Mouse (Mus musculus) neutrophil, adult 5-6 weeks (primary cell): Measurements from ENCODE around the gene Kansl1l. TPM values are rescaled to one million over a fixed set of nuclear protein-coding genes. Genes with fewer than 3 reads are reported as not detected.

Experiments used
- ATAC-seq: fragments of 151-379, 151-347 bp; 2 replicates; pipeline ENCODE4 v1.8.0; 2017; ENCODE audit warnings: mild to moderate bottlenecking, moderate TSS enrichment; ENCODE audit not compliant: insufficient number of reproducible peaks, poor library complexity, low FRiP score, severe bottlenecking; ENCODE audit errors: extremely low read depth
- total RNA-seq: library from RNA; stranded (forward); fragments of 200-1000 nt; gene quantifications from 2 replicates; pipeline ENCODE4 v1.2.3, GENCODE M21; 2017

Kansl1l gene
- total RNA-seq, 1 experiment from 2014 or later: 50.0 TPM

DNA sequence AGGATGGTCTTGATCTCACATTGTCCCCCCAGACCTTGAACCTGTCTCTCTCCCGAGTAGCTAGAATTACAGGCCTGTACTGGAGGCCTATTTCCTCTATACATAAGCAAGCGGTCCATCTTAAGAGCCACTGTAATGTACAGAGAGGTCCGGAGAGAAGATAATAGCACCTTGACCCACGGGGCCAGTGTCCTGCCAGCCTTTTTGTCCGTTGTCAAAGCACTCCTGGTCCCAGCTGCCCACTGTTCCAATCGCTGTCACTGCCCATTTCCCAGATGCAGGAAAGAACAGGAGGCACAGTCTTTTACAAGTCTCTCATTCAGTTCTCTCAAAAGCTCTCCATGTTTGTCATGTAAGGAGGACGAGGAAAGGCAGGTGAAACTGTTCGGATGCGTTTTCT is 4.6 kb upstream of the Kansl1l start:
- no peak for ATAC-seq

DNA sequence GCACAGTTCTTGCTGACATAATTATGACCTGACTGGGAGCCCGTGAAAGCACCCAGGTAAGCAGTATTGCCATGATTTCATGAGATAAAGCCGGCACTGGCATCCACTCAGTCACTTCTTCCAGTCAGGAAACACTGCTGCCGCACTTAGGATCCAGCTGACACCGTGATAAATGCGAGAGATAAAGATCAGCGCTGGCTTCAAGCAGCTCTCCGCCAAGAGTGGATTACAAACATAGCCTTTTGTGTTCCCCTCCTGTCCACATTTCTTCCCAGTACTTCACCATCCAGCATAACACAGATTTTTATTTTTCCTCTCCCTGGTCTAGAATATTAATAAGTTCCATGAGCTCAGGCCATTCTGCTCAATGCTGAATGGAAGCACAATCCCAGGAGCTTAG is 2.9 kb upstream of the Kansl1l start:
- ATAC-seq: no peak

DNA sequence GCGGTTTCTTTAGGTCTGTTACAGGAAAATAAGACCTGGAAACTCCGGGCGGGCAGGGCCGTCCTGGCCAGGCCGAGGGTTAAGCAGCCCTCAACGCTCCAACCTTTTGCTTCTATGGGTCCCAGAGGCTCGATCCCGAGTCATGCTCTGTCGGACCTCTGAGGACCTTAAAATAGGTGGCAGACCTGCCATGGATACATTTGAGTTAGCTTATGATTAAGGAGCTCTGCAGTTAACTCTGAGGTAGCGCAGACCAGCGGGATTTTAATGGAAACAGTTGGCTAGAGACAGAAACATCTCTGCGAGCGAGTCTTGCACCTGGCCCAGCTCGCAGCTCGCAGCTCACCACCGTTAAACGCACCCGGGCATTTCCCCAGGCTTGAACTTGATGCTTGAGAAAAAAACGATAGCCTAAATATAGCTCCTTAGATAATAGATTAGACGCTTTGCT is 528 bp upstream of the Kansl1l start:
- 0 out of 2 replicates have a peak, but pooled peaks have one; percentile 1 for ATAC-seq

DNA sequence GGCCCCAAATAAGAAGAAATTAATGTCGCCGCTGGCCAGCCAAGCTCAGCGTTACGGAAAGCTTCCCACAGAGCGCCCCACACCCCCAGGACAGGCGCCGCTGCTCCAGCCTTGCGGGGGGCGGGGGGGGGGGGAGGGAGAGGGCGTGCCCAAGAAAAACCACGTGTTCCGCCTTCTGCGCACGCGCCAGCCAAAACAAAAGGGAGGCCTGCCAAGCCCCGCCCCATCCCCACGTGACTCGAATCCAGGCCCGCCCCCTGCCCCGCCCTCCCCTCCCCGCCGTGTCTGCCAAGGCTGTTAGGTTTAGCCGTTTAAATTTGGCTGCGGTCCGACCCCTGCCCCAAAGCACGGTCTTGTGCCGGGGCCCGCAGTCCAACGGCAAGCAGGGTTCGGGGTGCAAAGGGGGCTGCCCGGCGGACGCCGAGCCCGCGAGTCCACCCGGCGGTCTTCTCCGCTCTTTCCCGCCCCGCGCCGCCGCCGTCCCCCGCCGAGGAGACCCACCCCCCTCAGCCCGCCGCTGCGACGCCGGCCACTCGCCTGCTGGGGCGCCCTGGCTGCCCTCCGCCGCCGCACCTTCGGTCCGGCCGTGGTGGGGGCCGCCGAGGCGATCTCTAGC is 417 bp downstream of the Kansl1l start:
- ATAC-seq: peak; percentile 67

DNA sequence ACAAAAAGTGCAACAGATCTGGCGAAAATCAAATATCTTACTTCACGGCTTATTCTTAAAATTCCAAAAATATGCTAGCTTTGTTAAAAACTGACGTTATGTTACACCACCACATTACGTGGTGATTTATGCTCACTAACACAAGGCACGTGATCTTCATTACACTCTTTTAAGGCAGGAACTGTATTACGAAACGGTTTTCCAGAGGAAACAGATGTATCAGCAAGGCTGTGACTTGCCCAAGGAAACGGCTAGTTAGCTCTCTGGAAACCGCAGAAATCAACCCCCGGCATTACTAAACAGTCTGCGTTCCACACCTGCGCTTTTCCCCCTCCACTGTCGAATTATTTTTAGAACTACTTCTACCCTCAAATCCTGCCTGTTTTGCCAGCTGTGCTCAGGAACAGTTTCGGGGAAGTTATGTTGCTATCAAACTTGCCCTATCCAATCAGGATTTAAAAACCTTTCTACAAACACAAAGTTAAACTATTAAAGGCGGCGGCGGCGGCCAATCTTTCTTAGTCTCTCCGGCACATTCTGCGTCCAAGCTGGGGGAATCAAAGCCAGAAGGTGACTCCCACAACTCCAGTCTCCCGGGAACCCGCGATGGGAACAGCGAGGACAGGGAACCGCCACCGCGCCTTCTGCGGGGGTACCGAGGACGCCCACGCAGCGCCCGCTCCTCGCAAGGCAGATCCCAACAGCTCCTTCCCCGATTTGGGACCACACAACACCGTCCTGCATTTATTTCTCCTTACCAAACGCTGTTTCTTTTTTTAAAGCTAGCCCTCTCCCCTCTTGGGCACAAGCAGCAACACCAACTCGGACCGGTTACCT is 1.2 kb downstream of the Kansl1l start:
- ATAC-seq: peak; percentile 30; the same call in 1 of the 2 replicates

DNA sequence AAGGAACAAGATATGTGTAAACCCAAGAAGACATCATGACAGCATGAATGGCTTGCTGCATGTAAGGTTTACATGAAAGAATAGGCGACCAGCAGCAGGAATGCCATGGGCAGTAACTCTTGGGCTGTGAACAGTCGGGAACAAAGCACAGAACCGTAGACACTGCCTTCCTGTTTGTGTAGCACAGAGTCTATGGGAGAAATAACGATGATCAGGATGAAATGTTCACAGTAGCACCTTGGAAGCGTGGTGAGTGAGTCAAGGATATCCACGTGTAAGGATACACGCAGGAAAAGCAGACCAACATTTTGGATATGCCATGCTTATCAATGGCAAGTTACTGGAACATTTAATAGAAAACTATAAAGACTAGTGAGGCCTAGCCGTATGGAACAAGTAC is 2.6 kb downstream of the Kansl1l start:
- no peak for ATAC-seq

DNA sequence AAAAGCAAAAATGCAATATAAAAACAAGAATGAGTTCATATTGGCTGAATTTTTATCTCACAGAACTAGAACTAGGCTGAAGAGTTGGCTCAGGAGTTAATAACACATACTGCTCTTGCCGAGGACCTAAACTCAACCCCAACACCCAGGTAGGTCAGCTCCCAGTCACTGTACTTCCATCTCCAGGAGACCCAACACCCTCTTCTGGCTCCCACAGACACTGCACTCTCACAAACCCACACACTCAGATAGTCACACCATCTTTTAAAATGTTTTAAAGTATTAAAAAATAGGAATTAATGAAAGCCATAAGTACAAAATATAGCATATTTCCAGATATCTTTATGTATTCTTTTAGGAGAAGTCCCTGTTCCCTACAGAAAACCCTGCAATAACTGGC is 4.2 kb downstream of the Kansl1l start:
- no peak for ATAC-seq

DNA sequence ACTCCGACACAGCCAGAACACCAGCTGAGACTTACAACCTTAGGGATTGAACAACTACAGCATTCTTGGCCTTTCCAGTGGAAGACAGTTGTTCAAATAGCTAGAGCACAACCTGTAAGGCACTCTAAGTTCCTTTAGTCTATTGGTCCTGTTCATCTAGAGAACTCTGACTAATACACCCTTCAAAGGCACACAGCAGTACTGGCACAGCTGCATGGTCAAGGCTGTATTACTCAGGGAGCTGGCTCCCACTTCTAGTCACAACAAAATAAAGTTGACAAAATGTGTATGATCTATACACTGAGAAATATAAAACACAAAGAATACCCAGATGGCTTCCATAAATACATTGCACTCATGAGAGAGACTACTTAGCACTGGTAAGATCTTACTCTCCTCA is 10.5 kb downstream of the Kansl1l start:
- no peak for ATAC-seq

DNA sequence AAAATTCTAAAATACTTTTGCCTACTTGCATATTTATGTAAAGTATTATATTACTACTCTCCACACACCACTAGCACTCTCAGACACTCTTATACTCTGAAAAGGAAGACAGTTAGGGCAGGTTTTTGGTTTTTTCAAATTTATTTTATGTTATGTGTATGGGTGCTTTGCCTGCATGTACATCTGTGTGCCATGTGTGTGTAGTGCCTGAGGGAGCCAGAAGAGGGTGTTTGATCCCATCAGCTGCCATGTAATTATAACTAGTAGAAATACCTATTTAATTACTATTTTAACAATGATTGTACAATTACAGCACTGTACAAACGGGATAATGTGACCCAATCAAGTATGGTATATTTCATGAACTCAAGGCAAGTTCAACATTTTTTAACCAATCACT is 12.0 kb downstream of the Kansl1l start:
- no peak for ATAC-seq

DNA sequence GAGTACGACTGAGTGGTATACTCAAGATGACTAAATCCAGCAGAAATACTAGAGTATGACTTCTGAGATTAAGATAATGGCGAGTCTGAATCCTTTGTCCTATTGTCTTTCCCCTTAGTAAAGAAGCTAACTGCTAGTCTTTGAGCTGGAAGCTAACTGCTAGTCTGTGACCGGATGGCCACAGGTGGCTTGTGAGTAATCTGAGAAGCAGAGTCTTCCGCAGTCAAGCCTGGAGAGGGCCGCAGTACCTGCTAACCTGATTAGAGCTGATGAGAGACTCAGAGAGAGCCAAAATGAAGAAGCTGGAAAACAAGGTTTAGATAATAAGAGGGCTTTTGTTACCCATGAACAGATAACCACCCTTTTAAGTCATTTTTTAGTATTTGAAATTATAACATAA is 12.7 kb downstream of the Kansl1l start:
- ATAC-seq: no peak

DNA sequence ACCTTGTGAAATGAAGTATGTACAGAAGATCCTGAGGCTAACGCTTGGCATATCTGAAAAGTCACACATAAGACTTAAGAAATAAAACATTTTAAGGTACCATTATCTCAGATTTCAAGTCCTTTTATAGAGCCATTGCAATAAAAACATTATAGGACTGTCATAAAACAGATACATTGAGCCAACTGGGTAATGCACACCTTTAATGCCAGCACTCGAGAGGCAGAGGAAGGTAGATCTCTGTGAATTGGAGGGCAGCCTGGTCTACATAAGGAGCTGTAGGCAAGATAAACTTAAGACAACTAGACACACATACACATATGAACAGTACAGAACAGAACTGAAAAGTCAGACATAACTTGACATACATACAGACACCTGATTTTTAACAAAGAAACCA is 19.4 kb downstream of the Kansl1l start:
- ATAC-seq: no peak

DNA sequence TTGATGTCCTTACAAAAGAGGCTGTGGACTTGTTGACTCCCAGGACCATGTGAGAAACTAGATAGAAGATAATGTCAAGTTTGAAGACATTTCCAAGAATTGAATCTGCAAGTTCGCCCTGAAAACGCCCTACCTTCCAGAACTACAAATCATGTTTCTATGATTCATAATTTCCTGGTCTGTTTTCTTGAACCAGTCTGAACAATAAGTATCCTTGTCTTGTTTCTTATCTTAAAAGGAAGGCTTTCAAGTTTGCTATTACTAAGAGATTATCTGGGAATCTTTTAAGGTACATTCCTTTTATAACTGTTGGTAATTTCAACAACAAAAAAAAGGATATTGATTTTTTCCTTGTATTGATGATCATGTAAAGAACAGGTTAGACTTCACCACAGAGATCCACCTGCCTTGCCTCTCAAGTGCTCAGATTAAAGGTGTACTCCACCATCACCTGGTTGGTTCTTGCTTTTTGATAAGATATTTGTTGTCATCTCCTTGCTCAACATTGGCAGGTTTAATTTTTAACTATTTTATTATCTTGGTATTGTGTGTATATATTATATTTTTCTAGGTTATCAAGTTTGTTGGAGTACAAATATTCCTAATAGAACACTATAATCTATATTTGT is 24.4 kb downstream of the Kansl1l start:
- ATAC-seq: no peak

DNA sequence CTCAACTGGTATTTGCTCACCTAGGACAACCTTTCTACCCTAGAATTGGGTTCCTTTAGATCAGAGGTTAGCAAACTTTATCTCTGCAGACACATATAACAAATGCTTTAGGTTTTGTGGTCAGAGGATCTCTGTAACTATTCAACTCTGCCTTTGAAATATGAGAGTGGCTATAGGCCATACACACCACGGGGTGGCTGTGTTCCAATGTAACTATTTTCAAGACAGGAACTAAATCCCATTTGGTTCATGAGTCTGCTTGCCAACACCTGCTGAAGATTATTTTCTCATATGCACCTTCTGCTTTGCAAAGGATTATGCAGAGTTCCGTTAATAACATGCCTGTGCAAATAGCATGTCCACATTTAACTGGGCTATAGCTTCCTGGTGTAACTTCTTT is 35.1 kb downstream of the Kansl1l start:
- ATAC-seq: no peak

DNA sequence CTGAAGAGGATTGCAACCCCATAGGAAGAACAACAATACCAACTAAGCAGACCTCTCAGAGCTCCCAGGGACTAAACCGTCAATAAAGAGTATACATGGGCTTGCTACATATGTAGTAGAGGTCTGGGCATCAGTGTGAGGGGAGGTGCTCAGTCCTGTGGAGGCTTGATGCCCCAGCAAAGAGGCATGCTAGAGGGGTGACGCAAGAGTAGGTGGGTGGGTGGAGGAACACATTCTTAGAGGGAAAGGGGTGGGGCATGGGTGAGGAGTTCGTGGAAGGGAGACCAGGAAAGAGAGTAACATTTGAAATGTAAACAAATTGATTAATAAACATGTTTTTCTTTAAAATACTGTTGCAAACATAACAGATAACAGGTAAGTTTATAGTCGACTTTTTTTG is 36.3 kb downstream of the Kansl1l start:
- no peak for ATAC-seq

DNA sequence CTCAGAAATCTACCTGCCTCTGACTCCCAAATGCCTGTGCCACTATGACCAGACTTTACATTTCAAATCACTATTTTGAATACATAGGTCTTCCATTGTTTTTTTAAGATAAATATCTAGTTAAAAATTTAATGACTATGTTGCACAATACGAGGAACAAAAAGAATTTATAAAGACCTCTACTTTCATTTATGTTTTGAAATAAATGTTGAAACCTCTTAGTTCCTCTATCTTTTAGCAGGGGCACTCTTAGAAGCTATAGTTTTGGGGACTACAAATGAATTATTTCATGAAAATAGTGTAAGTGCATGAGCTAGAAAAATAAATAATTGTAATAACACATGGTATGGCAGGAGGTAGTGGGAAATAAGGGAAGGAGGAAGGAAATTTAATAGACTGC is 38.6 kb downstream of the Kansl1l start:
- no peak for ATAC-seq

DNA sequence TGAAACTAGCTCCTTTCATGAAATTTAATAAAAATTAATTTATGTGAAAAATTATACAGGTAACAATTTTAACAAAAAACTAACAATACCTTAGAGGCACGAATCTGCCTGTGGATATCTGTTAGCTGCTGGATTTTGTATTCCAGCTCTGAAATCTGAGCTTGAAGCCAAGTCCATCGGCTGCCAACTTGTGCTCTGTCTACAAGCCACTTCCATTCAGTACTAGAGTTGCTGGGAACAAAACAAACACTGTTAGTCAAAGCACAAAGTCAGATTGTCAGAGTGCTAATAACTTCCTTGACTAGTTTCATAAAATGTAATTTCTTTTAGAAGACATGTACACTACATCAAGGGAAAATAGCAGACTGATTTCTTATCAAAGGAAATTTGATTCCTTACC is 39.5 kb downstream of the Kansl1l start:
- no peak for ATAC-seq

DNA sequence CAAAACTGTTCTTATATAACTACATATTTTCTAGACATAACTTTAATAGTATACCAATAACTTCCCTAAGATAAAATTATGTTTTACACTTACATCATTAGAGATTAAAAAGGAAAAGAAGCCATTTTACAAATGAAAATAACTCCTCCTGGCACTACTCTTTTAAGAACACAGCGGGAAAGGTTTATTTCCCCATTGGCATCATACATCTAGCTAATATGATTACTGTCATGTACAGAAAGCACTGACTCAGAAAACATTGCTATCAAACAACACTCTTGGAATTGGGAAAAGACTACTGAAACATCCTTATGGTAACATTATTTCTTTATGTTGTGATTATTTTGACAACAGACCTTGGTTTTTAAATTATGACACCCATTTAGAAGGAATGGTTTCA is 48.6 kb downstream of the Kansl1l start:
- no peak for ATAC-seq

DNA sequence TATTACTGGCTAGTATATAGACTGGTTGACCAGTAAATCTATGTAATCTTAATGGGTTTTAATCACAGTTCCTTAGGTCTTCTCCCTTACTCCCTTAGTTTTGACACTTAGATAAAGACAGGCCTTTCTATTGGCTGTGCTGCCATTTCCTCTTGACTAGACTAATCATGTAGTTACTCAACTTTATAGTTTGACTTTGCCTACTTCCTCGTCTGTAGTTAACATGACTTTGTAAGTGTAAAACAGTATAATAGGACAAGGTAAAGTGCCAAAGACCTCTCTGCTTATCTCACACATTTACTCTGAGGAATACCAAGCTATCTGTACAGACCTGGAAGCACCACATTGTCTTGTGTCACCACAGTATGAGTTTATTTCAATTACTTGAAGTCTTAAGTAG is 86.8 kb downstream of the Kansl1l start:
- no peak for ATAC-seq

DNA sequence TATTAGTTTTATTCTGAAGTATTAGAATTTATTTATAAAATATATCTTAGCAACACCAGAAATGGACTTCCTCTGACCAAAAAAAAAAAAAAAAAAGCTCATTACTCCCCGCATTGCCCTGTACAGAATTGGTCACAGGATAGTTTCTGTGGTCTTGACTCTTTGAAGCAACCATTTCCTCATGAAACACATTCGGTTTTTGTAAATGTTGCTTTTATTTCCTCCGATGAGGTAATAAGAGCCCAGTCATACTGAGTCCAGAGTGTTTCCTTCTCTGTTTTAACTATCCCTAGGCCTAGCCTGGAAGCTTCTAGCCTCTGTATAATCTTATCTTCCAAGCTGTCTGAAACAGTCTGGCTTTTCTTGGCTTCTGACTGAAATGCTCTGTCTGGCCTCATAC is 104.5 kb downstream of the Kansl1l start:
- no peak for ATAC-seq

DNA sequence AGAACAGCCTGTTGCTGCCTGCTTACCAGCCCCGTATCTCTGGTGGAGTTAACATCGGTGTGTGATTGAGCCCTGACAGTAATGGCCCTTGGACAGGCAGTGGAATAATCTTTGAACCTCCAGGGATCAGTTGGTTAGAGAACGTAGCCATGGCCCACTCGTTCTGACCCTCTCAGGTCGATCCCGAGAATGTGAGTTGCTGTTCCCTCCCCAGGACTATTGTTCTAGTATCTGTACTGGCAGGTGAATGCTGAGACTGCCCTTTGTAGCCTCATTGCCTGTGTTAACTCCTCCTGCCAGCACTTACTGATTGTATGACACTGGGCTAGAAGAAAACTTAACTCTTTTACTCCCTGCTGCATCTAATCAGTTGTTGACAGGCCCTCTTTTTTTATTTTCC is 112.8 kb downstream of the Kansl1l start:
- ATAC-seq: no peak
